Mouse (Mus musculus) thymus, adult 2 months (tissue): ENCODE data around the gene Tns4. TPM values are rescaled to one million over a fixed set of nuclear protein-coding genes. Genes with fewer than 3 reads are reported as not detected.

Source experiments
- DNase-seq: peaks from one replicate; pipeline ENCODE4 v3.0.0; 2021
- H3K27ac ChIP-seq: fragments of 200-500 bp; 2 replicates; pipeline ENCODE4 v1.5.1; 2012; ENCODE audit warnings: low read length, control low read depth; ENCODE audit not compliant: control insufficient read depth, insufficient read depth
- H3K27me3 ChIP-seq: fragments of 200-500 bp; 2 replicates; pipeline ENCODE4 v1.6.1; 2012; ENCODE audit warnings: mild to moderate bottlenecking, low read length, moderate library complexity, mixed read lengths; ENCODE audit not compliant: control insufficient read depth, insufficient read depth
- H3K36me3 ChIP-seq: fragments of 200-500 bp; 2 replicates; pipeline ENCODE4 v1.6.1; 2012; ENCODE audit warnings: mild to moderate bottlenecking, low read length, moderate library complexity; ENCODE audit not compliant: control insufficient read depth, insufficient read depth
- H3K4me1 ChIP-seq: fragments of 200-500 bp; replicated peaks from 2 replicates; pipeline ENCODE4 v1.6.1; 2012; ENCODE audit warnings: low read length; ENCODE audit not compliant: control insufficient read depth, insufficient read depth
- H3K4me3 ChIP-seq: fragments of 200-500 bp; 2 replicates; pipeline ENCODE4 v1.5.1; 2012; ENCODE audit warnings: mild to moderate bottlenecking, low read length, control low read depth, moderate library complexity; ENCODE audit not compliant: control insufficient read depth, insufficient read depth
- CTCF ChIP-seq: fragments of 200-500 bp; IDR thresholded peaks from 2 replicates; pipeline ENCODE4 v1.5.1; 2012; ENCODE audit warnings: mild to moderate bottlenecking, control low read depth, low read length, moderate library complexity, borderline replicate concordance; ENCODE audit not compliant: control insufficient read depth, poor library complexity, insufficient read depth; ENCODE audit errors: extremely low read depth
- POLR2A ChIP-seq: fragments of 200-500 bp; IDR thresholded peaks from 2 replicates; pipeline ENCODE4 v1.6.1; 2012; ENCODE audit warnings: mild to moderate bottlenecking, low read length, control low read depth, moderate library complexity; ENCODE audit not compliant: control insufficient read depth, poor library complexity, insufficient read depth; ENCODE audit errors: extremely low read depth
- WGBS: fragments of 180-500 bp; shearing (Covaris S2); methylation state at CpG from one replicate; pipeline ENCODE4 v1.1.7; 2018; 5-methylcytosine and 5-hydroxymethylcytosine counted together
- polyA plus RNA-seq: library from polyadenylated mRNA; depleted of rRNA; stranded (reverse); fragments of >200 nt; gene quantifications from 2 replicates; pipeline ENCODE4 v1.2.3, GENCODE M21; 2012; rRNA removed

Gene Tns4
- polyA plus RNA-seq, result 5.2 and 7.5 TPM in 2 replicates

DNA sequence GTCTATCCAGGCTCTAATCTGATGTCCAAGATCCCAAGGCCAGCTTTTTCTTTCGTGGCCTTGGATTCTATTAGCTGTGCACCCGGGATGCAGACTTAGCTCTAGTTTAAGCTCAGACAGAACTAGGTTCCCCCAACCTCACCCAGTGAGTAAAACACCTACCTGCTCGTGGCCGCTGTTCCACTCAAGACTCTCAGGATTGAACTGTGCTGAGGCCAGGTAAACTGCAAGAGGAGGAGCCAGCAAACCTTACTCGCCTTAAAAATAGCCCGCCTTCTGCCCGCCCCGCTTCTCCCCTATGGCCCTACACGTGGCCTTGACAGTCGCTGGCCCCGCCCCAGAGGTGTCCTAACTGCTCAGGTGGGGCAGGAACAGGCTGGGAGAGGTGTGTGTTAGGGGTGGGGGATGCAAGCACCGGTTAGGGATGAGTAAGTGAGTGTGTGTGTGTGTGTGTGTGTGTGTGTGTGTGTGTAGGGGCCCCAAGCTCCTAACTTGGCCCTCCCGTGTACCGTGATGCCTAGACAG lies at the start of gene Tns4:
Gene Tns4, minus strand, starts transcription at position 230 of the 525 bp plus-strand sequence.
- H3K36me3 ChIP-seq, result no peaks in the 10 kb centered on the region
- WGBS, result 88% methylated on average over 14 of the region's 14 CpGs
- H3K27ac ChIP-seq, result no peak within 1 kb of the TSS
- TF ChIP-seq POLR2A (no peak), CTCF (no peak)
- no peaks in the 10 kb centered on the region for H3K27me3 ChIP-seq
- no peak for DNase-seq
- no peaks in the 10 kb centered on the region for H3K4me1 ChIP-seq
- H3K4me3 ChIP-seq, result no peak within 1 kb of the TSS

DNA sequence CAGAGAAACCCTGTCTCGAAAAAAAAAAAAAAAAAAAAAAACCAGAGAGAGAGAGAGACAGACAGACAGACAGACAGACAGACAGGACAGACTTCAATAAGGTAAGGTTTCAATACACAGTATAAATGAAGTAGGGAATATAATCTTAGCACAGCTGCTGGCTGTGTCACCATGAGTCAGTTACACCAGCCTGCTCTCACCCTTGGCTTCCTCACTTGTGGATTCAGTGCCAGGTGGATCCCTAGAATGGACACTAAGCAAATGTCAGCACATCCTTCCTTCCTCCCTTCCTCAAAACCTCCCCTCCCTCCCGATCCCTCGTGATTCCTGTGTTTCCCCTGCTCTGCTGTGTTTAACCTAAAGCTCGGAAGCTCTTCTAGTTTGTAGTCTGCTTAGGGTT lies 48.3 kb upstream of the Tns4 start:
- Histone ChIP-seq H3K27ac (no peak overlapping the region; the same call in 1 of the 2 replicates), H3K4me1 (peaks cover 57% of the 10 kb centered on the region), H3K27me3 (no peaks in the 10 kb centered on the region), H3K4me3 (no peak overlapping the region), H3K36me3 (no peaks in the 10 kb centered on the region)
- 66% methylated on average over 4 of the region's 4 CpGs for WGBS
- TF ChIP-seq CTCF, result no peak
- no peak for TF ChIP-seq POLR2A
- DNase-seq, result no peak

DNA sequence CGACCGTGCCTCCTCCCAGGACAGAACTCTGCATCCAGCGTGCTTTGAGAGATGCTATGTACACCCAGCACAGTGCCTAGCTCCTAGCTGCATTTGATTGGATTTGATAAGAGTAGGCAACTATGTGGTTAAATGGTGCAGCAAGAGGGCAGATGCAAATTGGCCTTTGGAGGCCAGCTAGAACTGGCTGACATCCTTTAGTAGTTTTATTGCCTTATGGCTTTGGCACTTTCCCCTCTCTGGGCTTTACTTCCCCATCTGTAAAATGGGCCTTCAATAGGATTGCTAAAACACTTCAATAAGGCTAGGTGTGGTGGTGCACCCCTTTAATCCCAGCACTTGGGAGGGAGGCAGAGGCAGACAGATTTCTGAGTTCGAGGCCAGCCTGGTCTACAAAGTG lies 47.9 kb upstream of the Tns4 start:
- Histone ChIP-seq H3K36me3 (no peaks in the 10 kb centered on the region), H3K4me3 (0 out of 2 replicates have a peak overlapping the region, but pooled peaks have one; percentile 4), H3K4me1 (peaks cover 57% of the 10 kb centered on the region), H3K27me3 (no peaks in the 10 kb centered on the region), H3K27ac (peak overlapping the region; percentile 86)
- no peak for DNase-seq
- no peak for TF ChIP-seq CTCF
- no peak for TF ChIP-seq POLR2A
- 34% methylated on average over 4 of the region's 4 CpGs for WGBS

DNA sequence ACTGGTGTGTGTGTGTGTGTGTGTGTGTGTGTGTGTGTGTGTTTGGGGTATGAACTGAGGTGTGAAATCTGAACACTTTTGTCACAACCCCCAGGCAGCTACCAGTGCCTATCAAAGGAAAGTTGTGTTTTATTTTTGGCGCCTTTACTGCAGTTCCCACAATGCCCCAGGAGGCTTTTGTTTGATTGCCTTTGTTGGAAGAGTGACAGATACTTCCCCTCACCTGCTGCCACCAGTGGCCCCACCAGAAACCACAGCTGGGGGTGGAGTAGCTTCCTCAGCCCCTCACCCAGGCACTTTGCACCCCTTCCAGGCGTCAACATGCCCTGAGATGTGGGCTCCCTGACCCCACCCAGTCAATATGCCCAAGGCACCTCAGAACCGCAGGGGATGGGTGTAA lies 47.3 kb upstream of the Tns4 start:
- Histone ChIP-seq H3K4me3 (0 out of 2 replicates have a peak overlapping the region, but pooled peaks have one; percentile 4), H3K27ac (peak overlapping the region; percentile 86), H3K36me3 (no peaks in the 10 kb centered on the region), H3K27me3 (no peaks in the 10 kb centered on the region), H3K4me1 (peaks cover 57% of the 10 kb centered on the region)
- DNase-seq, result peak; percentile 92
- 0 out of 2 replicates have a peak, but pooled peaks have one; percentile 30 for TF ChIP-seq CTCF
- TF ChIP-seq POLR2A, result peak; percentile 48; the same call in 1 of the 2 replicates
- WGBS, result 2% methylated on average over 3 of the region's 3 CpGs

- Histone ChIP-seq H3K4me1 (peaks cover 64% of the 10 kb centered on the region), H3K4me3 (no peak overlapping the region), H3K36me3 (no peaks in the 10 kb centered on the region), H3K27ac (peak overlapping the region; percentile 8; the same call in 1 of the 2 replicates), H3K27me3 (no peaks in the 10 kb centered on the region)
- TF ChIP-seq CTCF (no peak), POLR2A (no peak)
- WGBS, result 72% methylated on average over 8 of the region's 8 CpGs
- no peak for DNase-seq
These were observed 45.9 kb upstream of the Tns4 start for GRCm38 (mm10) chr11:99135047-99135440.

GRCm38 (mm10) chr11:99134266-99135046 lies 45.4 kb upstream of the Tns4 start:
- DNase-seq, result no peak
- 74% methylated on average over 15 of the region's 15 CpGs for WGBS
- no peak for TF ChIP-seq CTCF
- no peak for TF ChIP-seq POLR2A
- H3K27me3 ChIP-seq, result no peaks in the 10 kb centered on the region
- peak overlapping the region; percentile 8; the same call in 1 of the 2 replicates for H3K27ac ChIP-seq
- H3K36me3 ChIP-seq, result no peaks in the 10 kb centered on the region
- H3K4me3 ChIP-seq, result no peak overlapping the region
- H3K4me1 ChIP-seq, result peaks cover 60% of the 10 kb centered on the region
